Mouse (Mus musculus): ENCODE results near the gene Slc22a30. TPM values are rescaled to one million over a fixed set of nuclear protein-coding genes. Genes with fewer than 3 reads are reported as not detected.
"Not testable (repeated sequence)": the region's sequence is repeated elsewhere in the genome, so short reads cannot be mapped to it uniquely, and the experiment has no call there.

Slc22a30 gene
- not detected in 2 replicates for polyA plus RNA-seq (2016; fragmentation: Nextera tagmentation; extraction: Ambion mirVana)

- not testable (repeated sequence) for DNase-seq (ENCODE audit: low spot score); H3K27ac ChIP-seq; H3K4me3 ChIP-seq; H3K36me3 ChIP-seq; H3K9me3 ChIP-seq; H3K27me3 ChIP-seq (ENCODE audit: insufficient read depth, poor library complexity, severe bottlenecking); H3K4me1 ChIP-seq (replicated peaks)
- 93% methylated on average over 1 of the region's 2 CpGs for WGBS
Measured at GRCm38 (mm10) chr19:8405011-8405410, at the start of gene Slc22a30. Gene Slc22a30 (minus strand): TSS chr19:8405111.

GRCm38 (mm10) chr19:8448321-8448720 lies 43.4 kb upstream of the Slc22a30 start:
- H3K9me3 ChIP-seq: peaks cover 6% of the 10 kb centered on the region; the same call in 1 of the 2 replicates
- H3K4me3 ChIP-seq: no peak overlapping the region
- DNase-seq (ENCODE audit: low spot score): no peak
- WGBS: 88% methylated on average over 2 of the region's 2 CpGs
- H3K36me3 ChIP-seq: no peaks in the 10 kb centered on the region
- H3K27me3 ChIP-seq (ENCODE audit: insufficient read depth, poor library complexity, severe bottlenecking): no peaks in the 10 kb centered on the region
- no peak overlapping the region for H3K27ac ChIP-seq
- H3K4me1 ChIP-seq (replicated peaks): no peaks in the 10 kb centered on the region

GRCm38 (mm10) chr19:8447516-8447915 lies 42.6 kb upstream of the Slc22a30 start:
- Histone ChIP-seq H3K27ac (no peak overlapping the region), H3K36me3 (no peaks in the 10 kb centered on the region), H3K4me3 (no peak overlapping the region), H3K9me3 (peaks cover 12% of the 10 kb centered on the region), H3K4me1 (replicated peaks) (no peaks in the 10 kb centered on the region), H3K27me3 (ENCODE audit: insufficient read depth, poor library complexity, severe bottlenecking) (no peaks in the 10 kb centered on the region)
- no peak for DNase-seq (ENCODE audit: low spot score)
- WGBS: 93% methylated on average over 1 of the region's 1 CpGs

- Histone ChIP-seq H3K27me3 (ENCODE audit: insufficient read depth, poor library complexity, severe bottlenecking) (no peaks in the 10 kb centered on the region), H3K4me3 (no peak overlapping the region), H3K36me3 (no peaks in the 10 kb centered on the region), H3K27ac (no peak overlapping the region), H3K9me3 (peaks cover 17% of the 10 kb centered on the region), H3K4me1 (replicated peaks) (no peaks in the 10 kb centered on the region)
- no peak for DNase-seq (ENCODE audit: low spot score)
- 88% methylated on average over 5 of the region's 5 CpGs for WGBS
Measured at GRCm38 (mm10) chr19:8431051-8431662, 26.2 kb upstream of the Slc22a30 start.

GRCm38 (mm10) chr19:8407290-8408021 lies 2.5 kb upstream of the Slc22a30 start:
- not testable (repeated sequence) for H3K9me3 ChIP-seq; H3K27ac ChIP-seq; H3K4me3 ChIP-seq; H3K36me3 ChIP-seq; H3K27me3 ChIP-seq (ENCODE audit: insufficient read depth, poor library complexity, severe bottlenecking); DNase-seq (ENCODE audit: low spot score); H3K4me1 ChIP-seq (replicated peaks)
- 61% methylated on average over 14 of the region's 14 CpGs for WGBS

Other genes starting within 250 kb of the Slc22a30 start
- gene Slc22a29, start 186.2 kb downstream of the Slc22a30 start, polyA plus RNA-seq (2016; fragmentation: Nextera tagmentation; extraction: Ambion mirVana): not detected in 2 replicates
- 0.09 and 0.21 TPM in 2 replicates for gene Slc22a8, start 186.1 kb upstream of the Slc22a30 start, polyA plus RNA-seq (2016; fragmentation: Nextera tagmentation; extraction: Ambion mirVana)
- 0.14 and 0.16 TPM in 2 replicates for gene Slc22a6, start 212.9 kb upstream of the Slc22a30 start, polyA plus RNA-seq (2016; fragmentation: Nextera tagmentation; extraction: Ambion mirVana)

Data from hindbrain, embryonic 10.5 days (tissue).